Mouse (Mus musculus) kidney, adult 11 months (tissue): ENCODE data around the gene Wfdc6a.
"Not testable (repeated sequence)": the region's sequence is repeated elsewhere in the genome, so short reads cannot be mapped to it uniquely, and the experiment has no call there.

ENCODE experiments used
- DNase-seq: peaks from one replicate; pipeline ENCODE4 v3.0.0; 2022

Wfdc6a gene

GRCm38 (mm10) chr2:164585025-164585725, at the start of gene Wfdc6a:
TSS of gene Wfdc6a (minus strand) at chr2:164585447.
- DNase-seq: not testable (repeated sequence)

- DNase-seq: no peak
Observed at GRCm38 (mm10) chr2:164621775-164622174, 36.5 kb upstream of the Wfdc6a start.

GRCm38 (mm10) chr2:164619050-164619449, 33.8 kb upstream of the Wfdc6a start:
- DNase-seq: no peak

GRCm38 (mm10) chr2:164615386-164615785, 30.1 kb upstream of the Wfdc6a start:
- DNase-seq: no peak

- DNase-seq: peak; percentile 7
Observed at GRCm38 (mm10) chr2:164613471-164613870, 28.2 kb upstream of the Wfdc6a start, which contains the start of the genes Wfdc6b and Wfdc8. TSS of gene Wfdc6b (plus strand) at chr2:164613522. TSS of gene Wfdc8 (minus strand) at chr2:164613626.

GRCm38 (mm10) chr2:164608781-164609180, 23.5 kb upstream of the Wfdc6a start:
- DNase-seq: no peak

GRCm38 (mm10) chr2:164604411-164604810, 19.2 kb upstream of the Wfdc6a start:
- DNase-seq: no peak

- no peak for DNase-seq
Observed at GRCm38 (mm10) chr2:164603482-164603881, 18.2 kb upstream of the Wfdc6a start.

- no peak for DNase-seq
Observed at GRCm38 (mm10) chr2:164600179-164600578, 14.9 kb upstream of the Wfdc6a start.

- DNase-seq: no peak
Observed at GRCm38 (mm10) chr2:164593494-164593893, 8.2 kb upstream of the Wfdc6a start, which contains the start of gene Eppin. TSS of gene Eppin (minus strand) at chr2:164593594.

- DNase-seq: no peak
Observed at GRCm38 (mm10) chr2:164592014-164592413, 6.8 kb upstream of the Wfdc6a start.

GRCm38 (mm10) chr2:164573359-164573758, 11.9 kb downstream of the Wfdc6a start, which contains the start of gene Spint3:
TSS of gene Spint3 (minus strand) at chr2:164573459.
- DNase-seq: not testable (repeated sequence)

GRCm38 (mm10) chr2:164567460-164567859, 17.8 kb downstream of the Wfdc6a start:
- no peak for DNase-seq

- no peak for DNase-seq
Observed at GRCm38 (mm10) chr2:164566997-164567396, 18.2 kb downstream of the Wfdc6a start.

- DNase-seq: no peak
Observed at GRCm38 (mm10) chr2:164564346-164564745, 20.9 kb downstream of the Wfdc6a start.

- peak; percentile 64 for DNase-seq
Observed at GRCm38 (mm10) chr2:164563339-164564038, 21.8 kb downstream of the Wfdc6a start.

GRCm38 (mm10) chr2:164562391-164563188, 22.7 kb downstream of the Wfdc6a start, which contains the start of gene Wfdc2:
TSS of gene Wfdc2 (plus strand) at chr2:164562413.
- DNase-seq: peak; percentile 82

- DNase-seq: no peak
Observed at GRCm38 (mm10) chr2:164560106-164560505, 25.1 kb downstream of the Wfdc6a start.

GRCm38 (mm10) chr2:164558991-164559645, 26.1 kb downstream of the Wfdc6a start:
- no peak for DNase-seq

- DNase-seq: no peak
Observed at GRCm38 (mm10) chr2:164558426-164558825, 26.8 kb downstream of the Wfdc6a start.

- no peak for DNase-seq
Observed at GRCm38 (mm10) chr2:164551502-164551901, 33.7 kb downstream of the Wfdc6a start.

GRCm38 (mm10) chr2:164550895-164551269, 34.4 kb downstream of the Wfdc6a start:
- no peak for DNase-seq
